28 mouse cellular contexts compared by ENCODE assay signal in the genomic region with DNA sequence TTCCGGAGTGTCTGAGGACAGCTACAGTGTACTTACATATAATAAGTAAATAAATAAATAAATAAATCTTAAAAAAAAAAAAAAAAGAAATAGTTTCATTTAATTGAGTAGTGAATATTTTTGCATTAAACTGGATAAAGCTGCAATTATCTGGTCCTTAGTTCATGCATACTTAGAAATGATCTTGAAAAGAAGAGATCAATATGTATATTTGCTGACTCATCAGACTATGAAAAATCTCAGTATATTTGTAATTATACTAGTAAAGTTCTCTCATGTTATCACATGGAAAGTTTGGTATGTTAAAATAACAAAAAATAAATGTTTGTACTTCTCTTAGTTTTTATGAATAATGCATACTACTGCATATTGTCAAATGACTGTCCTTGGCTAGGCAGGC.
"Had no signal": no experiment of that assay in that cellular context is flagged by ENCODE, and none has a peak within 500 bp of the region (broad histone marks: within the 10 kb centered on the region; RNA-seq: fewer than 3 reads in every experiment).

No protein-coding gene starts in this region.

- H3K27ac ChIP-seq: limb, embryonic 10.5 days; limb, embryonic 12.5 days; limb, embryonic 13.5 days; limb, embryonic 15.5 days; liver, embryonic 12.5 days; liver, embryonic 13.5 days; liver, embryonic 14.5 days; liver, embryonic 15.5 days; lung, embryonic 15.5 days; macrophage; midbrain, embryonic 10.5 days; midbrain, embryonic 12.5 days; midbrain, embryonic 13.5 days; midbrain, embryonic 15.5 days; neural tube, embryonic 12.5 days had no signal

- H3K27me3 ChIP-seq: limb, embryonic 12.5 days; limb, embryonic 13.5 days; limb, embryonic 15.5 days; liver, embryonic 12.5 days; liver, embryonic 13.5 days; liver, embryonic 15.5 days; lung, embryonic 15.5 days; megakaryocyte, embryonic 14.5 days; midbrain, embryonic 12.5 days; midbrain, embryonic 13.5 days; midbrain, embryonic 15.5 days; neural tube, embryonic 12.5 days had no signal

- H3K4me3 ChIP-seq: limb, embryonic 10.5 days; limb, embryonic 12.5 days; limb, embryonic 13.5 days; limb, embryonic 15.5 days; liver, embryonic 12.5 days; liver, embryonic 13.5 days; liver, embryonic 15.5 days; lung, embryonic 15.5 days; megakaryocyte, embryonic 14.5 days; midbrain, embryonic 10.5 days; midbrain, embryonic 12.5 days; midbrain, embryonic 13.5 days; midbrain, embryonic 15.5 days; myocyte; neural tube, embryonic 12.5 days had no signal

- H3K9ac ChIP-seq: limb, embryonic 12.5 days; limb, embryonic 13.5 days; limb, embryonic 15.5 days; liver, embryonic 12.5 days; liver, embryonic 13.5 days; liver, embryonic 14.5 days; liver, embryonic 15.5 days; liver, postnatal 0 days; lung, embryonic 14.5 days; lung, embryonic 15.5 days; midbrain, embryonic 12.5 days; midbrain, embryonic 13.5 days; midbrain, embryonic 15.5 days; neural tube, embryonic 12.5 days had no signal

- DNase-seq: left cerebral cortex, postnatal 4 days; liver; liver, embryonic 13.5 days; liver, postnatal 0 days; lung, adult 18-20 months; lung, adult 2 months; lung, embryonic 14.5 days; lung, postnatal 10 days; lung, postnatal 14 days; lung, postnatal 36 days; lung, postnatal 4 days; midbrain, embryonic 14.5 days had no signal

- H3K4me1 ChIP-seq: limb, embryonic 10.5 days; limb, embryonic 12.5 days; limb, embryonic 13.5 days; limb, embryonic 15.5 days; liver, embryonic 12.5 days; liver, embryonic 13.5 days; liver, embryonic 15.5 days; lung, embryonic 15.5 days; megakaryocyte, embryonic 14.5 days; midbrain, embryonic 10.5 days; midbrain, embryonic 12.5 days; midbrain, embryonic 13.5 days; midbrain, embryonic 15.5 days; neural tube, embryonic 12.5 days had no signal

- H3K9me3 ChIP-seq: limb, embryonic 10.5 days; limb, embryonic 12.5 days; limb, embryonic 15.5 days; liver, embryonic 13.5 days; lung, embryonic 15.5 days; midbrain, embryonic 10.5 days; midbrain, embryonic 15.5 days had no signal

- H3K36me3 ChIP-seq: limb, embryonic 12.5 days; liver, embryonic 12.5 days; liver, embryonic 13.5 days; liver, embryonic 15.5 days; lung, embryonic 15.5 days; midbrain, embryonic 10.5 days had no signal
